Mouse (Mus musculus) cerebellum, postnatal 36 days (tissue): ENCODE measurements around the gene Mecom.
"Not testable (repeated sequence)": the region's sequence is repeated elsewhere in the genome, so short reads cannot be mapped to it uniquely, and the experiment has no call there.

Source experiments
- DNase-seq, 2 experiments: peaks; one replicate each; pipeline ENCODE4 v3.0.0; 2021 to 2022; ENCODE audit warnings: mixed read lengths in 2 of 2

Gene Mecom

DNA sequence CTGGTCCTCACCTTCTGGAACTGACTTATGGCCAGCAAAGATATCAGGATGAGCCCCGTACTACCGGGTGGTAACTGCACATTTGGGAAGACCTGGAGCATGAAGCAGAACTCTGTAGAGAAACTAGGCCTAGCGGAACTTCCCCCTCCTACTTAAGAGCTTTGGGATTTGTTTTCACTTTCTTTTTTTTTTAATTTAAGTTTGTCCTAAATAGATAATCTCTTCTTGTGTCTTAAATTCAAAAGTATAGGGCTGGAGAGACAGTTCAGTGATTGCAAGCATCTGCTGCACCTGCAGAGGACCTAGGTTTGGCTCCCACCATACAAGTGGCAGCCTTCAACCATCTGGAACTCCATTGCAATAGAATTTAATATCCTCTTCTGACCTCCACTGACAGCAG, at the start of gene Mecom:
Gene Mecom (minus strand): TSS at position 101 of the 400 bp plus-strand sequence.
- no peak for DNase-seq

DNA sequence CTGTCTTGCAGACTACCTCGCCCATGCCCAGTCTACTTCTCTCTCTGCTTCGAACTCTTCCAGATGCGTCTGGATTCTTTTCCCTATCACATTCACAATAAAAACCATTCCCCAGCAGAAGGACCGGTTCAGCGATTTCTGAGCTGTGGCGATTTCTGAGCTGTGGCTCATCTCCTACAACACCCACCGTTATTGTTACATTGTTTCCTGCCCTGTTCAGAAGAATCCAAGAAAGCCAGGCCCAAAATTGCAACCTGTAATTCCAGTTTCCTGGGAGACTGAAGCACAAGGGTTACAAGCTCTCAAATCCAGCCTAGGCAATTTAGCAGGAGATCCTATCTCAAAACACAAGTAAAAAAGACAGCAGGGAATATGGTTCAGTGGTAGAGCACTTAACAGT, 49.5 kb upstream of the Mecom start:
- no peak for DNase-seq

DNA sequence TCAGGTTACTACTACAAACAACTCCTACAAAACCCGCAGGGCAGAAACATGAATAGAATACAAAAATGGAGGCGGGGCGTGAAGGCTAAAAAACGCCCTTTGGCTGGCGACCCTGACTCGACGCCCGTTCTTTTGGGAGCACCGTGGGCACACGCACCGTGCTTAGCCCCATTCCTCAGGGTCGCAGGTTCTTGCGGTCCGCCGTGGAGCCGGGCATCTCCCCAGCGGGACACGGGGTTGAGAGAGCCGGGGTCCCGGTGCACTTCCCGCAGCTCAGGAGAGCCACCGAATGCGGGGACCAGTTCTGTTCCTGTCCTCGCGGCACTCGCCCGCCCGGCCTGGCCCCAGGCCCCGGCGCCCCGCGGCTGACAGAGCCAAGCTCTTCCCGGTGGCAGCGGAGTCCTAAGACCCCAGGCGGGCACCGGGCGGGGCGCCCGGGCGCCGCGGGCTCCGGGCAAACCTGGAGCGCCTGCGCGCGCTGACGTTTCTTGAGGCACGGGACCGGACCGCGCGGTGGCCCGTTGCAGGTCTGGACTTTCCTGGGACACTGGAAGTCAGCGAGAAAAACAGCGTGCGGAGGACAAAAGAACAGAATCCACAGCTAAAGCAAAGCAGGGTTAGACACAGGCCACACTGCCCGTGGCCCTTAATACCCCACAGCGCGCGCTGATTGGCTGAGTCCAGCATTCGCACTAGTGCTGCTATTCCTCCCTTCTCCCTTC, 47.5 kb upstream of the Mecom start:
- DNase-seq: peak; percentile 57 to 61

DNA sequence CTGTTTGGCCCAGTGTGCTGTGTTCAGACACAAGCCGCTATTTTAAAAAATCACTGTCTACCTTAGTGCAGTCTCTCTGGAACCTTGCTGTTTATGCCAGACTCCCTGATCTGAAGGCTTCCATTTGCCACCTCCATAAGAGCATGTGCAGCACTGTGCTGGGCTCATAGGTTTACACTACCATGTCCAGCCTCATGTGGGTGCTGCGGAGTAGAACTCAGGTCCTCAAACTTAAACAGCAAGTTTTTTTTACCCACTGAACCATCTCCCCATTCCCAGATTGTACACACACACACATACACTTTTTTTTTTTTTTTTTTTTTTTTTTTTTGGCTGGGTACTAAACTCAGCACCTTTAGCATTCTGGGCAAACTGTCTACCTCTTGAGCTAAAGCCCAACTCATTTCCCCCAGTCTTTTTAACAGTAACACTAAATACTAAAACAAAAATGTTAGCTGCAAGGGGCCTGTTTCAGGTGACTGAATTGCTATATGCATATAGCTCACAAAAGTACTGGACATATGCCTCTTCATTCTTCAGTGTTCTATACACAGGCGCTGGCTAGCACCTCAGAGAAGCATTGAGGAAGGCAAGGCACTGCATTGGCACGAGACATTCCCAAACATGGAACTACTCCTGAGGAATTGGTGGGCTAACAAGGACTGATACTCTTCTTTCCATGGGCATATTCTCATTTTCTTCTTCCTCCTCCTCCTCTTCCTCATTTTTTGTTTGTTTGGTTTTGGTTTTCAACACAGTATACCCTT, 46.1 kb upstream of the Mecom start:
- DNase-seq: no peak

- DNase-seq: no peak
Measured at GRCm38 (mm10) chr3:30592418-30592853, 44.6 kb upstream of the Mecom start.

DNA sequence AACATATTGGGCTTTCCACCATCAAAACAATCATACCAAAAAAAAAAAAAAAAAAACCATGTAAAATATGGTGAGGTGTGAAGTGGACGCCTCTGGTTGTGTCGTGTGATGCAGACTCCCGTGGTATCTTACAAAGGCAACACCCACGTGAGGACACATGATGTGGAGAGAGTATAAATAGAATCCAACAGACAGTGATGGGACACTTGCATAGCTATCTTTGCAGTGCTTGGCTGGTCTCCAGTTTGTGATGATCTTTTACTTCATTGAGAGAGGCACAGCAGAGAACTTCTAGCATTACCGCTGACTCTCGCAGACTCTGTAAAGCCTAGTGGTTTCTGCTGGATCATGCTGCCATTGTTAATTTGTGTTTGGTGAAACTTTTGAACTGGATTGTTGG, 41.1 kb upstream of the Mecom start:
- DNase-seq: no peak

DNA sequence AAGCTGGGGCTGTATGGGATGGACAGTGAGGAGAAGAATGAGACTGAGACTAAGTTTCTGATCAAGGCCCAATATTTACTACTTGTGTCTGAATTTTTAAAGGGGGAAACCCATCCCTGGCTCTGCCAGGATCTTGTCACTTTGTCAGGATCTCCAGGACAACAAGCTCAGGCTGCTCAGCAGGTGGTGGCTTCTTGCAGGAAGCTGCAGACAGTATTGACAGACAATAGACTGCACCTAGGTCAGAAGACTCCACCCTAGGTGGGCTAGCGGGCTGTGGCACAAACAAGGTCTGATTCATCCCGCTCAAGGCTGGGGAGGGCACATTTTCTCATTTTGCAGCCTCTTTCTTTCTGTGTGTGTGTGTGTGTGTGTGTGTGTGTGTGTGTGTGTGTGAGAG, 25.7 kb upstream of the Mecom start:
- DNase-seq: no peak

DNA sequence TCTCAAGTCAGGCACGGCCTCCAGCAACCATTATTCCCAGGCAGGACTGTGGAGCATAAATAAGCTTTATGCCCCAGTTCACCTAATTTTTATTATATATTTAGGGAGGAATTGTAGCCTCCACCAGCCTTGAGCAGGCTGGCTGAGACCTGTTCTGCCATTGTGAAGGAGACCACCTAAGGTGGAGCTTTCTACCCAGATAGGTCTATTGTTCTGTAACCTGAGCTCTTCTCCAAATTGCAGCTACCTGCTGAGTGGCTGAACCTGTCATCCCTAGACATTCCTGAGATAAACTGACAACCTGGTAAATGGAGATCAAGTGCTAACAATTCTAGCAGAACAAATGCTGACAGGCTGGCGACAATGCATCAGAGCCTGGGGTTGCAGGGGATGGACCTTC, 18.5 kb upstream of the Mecom start:
- not testable (repeated sequence) for DNase-seq

DNA sequence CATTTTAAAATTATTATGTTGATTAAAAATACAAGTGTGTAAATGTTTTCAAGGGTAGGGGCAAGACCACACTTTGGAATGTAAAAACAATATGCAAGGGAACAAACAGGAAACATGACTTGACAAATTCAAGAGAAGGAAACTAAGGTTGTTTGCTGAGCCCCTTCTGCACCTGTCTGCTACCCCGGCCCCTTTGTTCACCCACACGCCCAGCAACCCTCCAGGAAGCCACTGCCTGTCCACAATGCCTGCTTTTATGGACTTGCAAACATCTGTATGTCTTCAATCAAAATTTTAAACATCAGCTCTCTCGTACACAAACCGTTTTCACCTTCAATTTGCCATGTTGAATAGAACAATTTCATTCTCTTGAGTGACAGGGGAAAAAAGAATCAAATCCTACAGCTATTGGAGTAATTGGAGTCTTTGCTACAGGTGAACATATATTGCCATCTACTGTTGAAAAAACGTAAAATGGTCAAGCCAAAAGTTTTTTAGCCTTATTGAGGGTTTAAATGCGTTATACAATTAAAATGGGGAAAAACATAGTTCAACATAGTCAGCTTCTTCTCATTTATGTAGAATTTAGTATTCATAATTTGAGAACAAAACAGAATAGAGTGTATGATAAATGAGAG, 13.0 kb upstream of the Mecom start:
- DNase-seq: no peak

DNA sequence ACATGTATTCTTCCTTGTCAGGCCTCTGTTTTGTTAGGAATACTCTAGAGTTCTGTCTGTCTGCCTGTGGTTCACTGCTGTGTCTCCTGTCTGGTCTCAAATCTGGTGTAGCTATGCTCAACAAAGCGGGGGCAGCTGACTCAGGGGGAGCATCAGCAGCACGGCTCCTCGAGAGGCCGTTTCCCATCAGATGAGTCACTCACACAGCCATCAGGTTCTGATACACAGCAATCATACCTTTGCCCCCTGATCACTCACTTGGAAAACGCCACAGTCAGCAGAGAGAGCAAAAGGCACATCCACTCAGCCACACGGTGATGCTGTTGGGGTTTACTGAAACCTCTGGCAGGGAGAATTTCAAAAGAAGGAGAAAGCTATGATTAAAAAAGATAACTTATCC, 5.9 kb upstream of the Mecom start:
- DNase-seq: no peak

- no peak for DNase-seq
Measured at GRCm38 (mm10) chr3:30550218-30550617, 2.4 kb upstream of the Mecom start.

- DNase-seq: no peak
Measured at GRCm38 (mm10) chr3:30548928-30549327, 1.1 kb upstream of the Mecom start.

DNA sequence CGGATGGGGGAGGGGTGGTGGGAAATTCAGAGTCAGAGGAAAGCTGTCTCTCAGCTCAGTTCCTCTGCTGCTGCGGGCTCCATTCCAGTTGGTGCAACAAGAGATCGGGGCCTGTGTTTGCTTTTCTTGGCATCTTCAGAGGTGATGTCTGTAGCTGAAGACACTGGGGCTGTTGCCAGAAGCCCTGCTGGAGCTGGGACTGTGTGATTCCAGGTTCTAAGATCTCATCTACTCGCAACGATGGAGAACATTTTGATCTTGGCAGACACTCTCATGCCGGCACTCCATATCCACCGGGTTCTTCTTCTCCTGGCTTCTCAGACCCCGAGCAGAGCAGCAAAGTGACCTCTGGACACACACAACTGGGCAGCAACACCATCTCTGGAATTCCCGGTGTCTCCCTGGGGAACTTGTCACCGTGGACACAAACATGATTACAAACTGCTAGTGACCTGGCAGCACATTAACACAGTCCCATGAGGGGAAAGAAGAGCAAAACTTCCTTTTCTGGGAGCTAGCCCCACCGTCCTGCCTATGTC, 908 bp downstream of the Mecom start:
- DNase-seq: peak; percentile 16 to 24

GRCm38 (mm10) chr3:30546366-30546765, 1.4 kb downstream of the Mecom start:
- peak in 1 of 2 experiments; percentile 2 for DNase-seq

- DNase-seq: no peak
Measured at GRCm38 (mm10) chr3:30545246-30545645, 2.6 kb downstream of the Mecom start.

DNA sequence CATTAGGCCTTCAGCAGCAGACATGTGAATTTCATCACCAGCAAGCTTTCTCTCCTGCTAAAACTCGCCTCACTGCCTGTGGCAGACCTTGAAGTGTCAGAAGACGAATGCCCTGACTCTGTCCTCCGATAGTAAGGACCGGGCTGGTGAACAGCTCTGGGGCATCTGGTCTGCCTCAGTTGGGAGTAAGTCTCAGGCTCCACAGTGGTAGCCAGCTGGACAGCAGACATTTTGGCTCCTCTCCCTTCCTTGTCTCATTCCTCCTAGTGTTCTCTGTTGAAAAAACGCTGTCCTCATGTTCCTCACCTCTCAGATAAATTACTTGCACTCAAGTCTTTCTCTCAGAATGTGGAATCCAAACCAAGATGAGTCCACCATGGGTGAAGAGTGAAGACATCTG, 3.5 kb downstream of the Mecom start:
- DNase-seq: no peak

- DNase-seq: no peak
Measured at GRCm38 (mm10) chr3:30535821-30536220, 12.0 kb downstream of the Mecom start.

- DNase-seq: not testable (repeated sequence)
Measured at GRCm38 (mm10) chr3:30520751-30521150, 27.1 kb downstream of the Mecom start.

DNA sequence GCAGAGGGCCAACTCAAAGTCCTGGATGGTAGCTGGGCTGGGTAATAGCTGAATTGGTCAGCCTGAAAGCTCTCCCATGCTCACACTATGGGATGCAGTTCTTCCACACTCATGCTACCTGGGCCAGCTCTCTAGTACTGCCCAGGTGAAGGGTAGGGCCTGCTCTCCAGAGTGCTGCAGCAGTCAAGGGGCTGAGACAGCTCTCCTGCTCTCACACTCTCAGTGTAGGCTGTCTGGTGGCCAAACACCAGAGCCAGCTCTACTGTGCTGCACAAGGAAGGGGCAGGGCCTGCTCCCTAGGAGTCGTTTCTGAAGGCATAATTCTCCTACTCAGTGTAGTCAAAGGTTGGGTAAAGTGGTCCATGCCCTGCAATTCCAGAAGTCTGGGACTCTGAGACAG, 28.4 kb downstream of the Mecom start:
- DNase-seq: no peak

GRCm38 (mm10) chr3:30515795-30516170, 32.0 kb downstream of the Mecom start:
- DNase-seq: no peak

- peak; percentile 28 to 34 for DNase-seq
Measured at GRCm38 (mm10) chr3:30514901-30515794, 32.7 kb downstream of the Mecom start.

GRCm38 (mm10) chr3:30514051-30514754, 33.6 kb downstream of the Mecom start:
- DNase-seq: peak in 1 of 2 experiments; percentile 23
